Mouse (Mus musculus): ENCODE data around the gene Sntg2. TPM values are rescaled to one million over a fixed set of nuclear protein-coding genes. Genes with fewer than 3 reads are reported as not detected.

Gene Sntg2
- polyA plus RNA-seq, 1 experiment = 2.4 TPM

DNA sequence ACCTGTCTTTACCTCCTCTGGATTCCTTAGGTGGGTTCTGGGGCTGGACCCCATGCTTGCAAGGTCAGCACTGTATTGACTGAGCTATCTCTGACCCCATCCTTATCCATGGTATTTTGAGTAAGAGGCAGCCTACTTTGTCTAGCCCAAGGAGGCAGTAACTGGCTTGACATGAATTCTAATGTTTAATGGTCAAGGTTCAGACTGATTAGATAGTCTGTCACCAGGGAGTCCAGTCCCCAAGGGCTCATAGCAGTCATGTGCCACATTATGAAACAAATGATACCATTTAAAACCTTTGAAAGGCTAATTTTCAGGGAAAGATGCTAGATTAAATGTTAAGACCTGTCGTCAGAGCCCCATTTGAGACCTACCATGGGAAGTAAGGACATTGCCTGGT lies 174.9 kb downstream of the Sntg2 start:
- peaks cover 2% of the 10 kb centered on the region; the same call in 1 of the 2 replicates for H3K4me1 ChIP-seq (ENCODE audit: control insufficient read depth, insufficient read depth, low read length)
- no peak overlapping the region for H3K4me3 ChIP-seq (ENCODE audit: insufficient read depth, low read length)
- no peak overlapping the region for H3K27ac ChIP-seq (ENCODE audit: insufficient read depth, low read length)
- TF ChIP-seq POLR2A (IDR thresholded peaks at IDR 0.05; ENCODE audit: extremely low read depth, insufficient read depth, low read length) = no peak

DNA sequence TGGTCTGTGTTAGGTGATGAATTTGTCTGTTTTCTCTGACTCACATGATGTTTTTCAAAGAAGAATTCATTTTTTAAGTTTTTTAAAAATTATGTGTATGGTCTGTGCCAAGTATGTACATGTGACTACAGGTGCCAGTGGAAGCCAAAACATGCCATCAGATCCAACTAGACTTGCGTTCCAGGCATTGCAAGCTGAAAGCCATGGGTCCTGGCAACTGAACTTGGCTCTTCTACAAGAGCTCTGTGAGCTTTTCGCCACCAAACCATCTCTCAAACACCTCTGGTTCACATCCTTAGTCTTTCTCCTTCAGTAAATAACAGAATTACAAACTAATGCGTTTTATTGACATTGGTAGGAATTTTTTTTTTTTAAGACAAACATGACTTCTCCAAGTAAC lies 191.5 kb downstream of the Sntg2 start:
- H3K4me1 ChIP-seq (ENCODE audit: control insufficient read depth, insufficient read depth, low read length) = no peaks in the 10 kb centered on the region
- TF ChIP-seq CTCF (IDR thresholded peaks at IDR 0.05; ENCODE audit: extremely low read depth, insufficient read depth, low read length) (no peak), POLR2A (IDR thresholded peaks at IDR 0.05; ENCODE audit: extremely low read depth, insufficient read depth, low read length) (no peak)
- H3K4me3 ChIP-seq (ENCODE audit: insufficient read depth, low read length) = no peak overlapping the region
- no peak overlapping the region for H3K27ac ChIP-seq (ENCODE audit: insufficient read depth, low read length)

DNA sequence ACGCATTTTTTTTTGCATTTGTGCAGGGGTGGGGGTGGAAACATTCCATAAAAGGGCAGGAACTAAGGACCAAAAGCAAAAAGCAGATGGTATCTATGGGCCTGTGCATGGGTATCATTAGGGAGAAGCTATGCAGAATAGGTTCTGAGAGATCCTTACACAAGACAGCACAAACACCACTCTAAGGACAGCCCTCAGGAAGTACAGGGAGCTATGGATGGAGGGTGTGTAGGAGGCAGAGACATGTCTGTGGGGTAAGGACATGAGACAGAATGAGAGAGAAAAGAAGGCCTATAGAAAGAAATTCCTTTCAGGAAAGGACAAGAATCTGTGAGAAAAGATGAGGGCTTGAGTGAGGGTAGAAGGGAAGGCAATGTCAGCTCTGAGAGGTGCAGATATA lies 193.6 kb downstream of the Sntg2 start:
- no peak overlapping the region for H3K4me3 ChIP-seq (ENCODE audit: insufficient read depth, low read length)
- no peaks in the 10 kb centered on the region for H3K4me1 ChIP-seq (ENCODE audit: control insufficient read depth, insufficient read depth, low read length)
- TF ChIP-seq POLR2A (IDR thresholded peaks at IDR 0.05; ENCODE audit: extremely low read depth, insufficient read depth, low read length) (no peak), CTCF (IDR thresholded peaks at IDR 0.05; ENCODE audit: extremely low read depth, insufficient read depth, low read length) (no peak)
- no peak overlapping the region for H3K27ac ChIP-seq (ENCODE audit: insufficient read depth, low read length)

DNA sequence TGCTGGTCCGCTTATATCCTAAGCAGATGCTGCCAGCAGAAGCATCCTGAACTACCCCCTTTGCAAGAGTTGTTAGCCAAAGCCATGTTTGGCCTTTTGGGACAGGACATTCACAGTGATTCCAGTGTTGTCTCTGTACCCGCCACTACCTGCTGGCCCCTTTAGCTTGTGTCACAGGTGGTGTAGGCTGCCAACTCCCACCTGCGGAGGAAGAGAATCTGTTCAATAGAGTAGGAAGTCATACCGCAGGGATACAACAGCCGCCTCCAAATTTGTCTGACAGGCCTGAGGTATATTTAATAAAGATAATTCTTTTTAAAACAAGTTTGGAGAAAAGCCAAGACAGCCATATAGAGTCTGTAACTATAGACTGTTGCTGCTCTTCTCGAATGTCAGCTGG lies 195.2 kb downstream of the Sntg2 start:
- Histone ChIP-seq H3K27ac (ENCODE audit: insufficient read depth, low read length) (no peak overlapping the region), H3K4me3 (ENCODE audit: insufficient read depth, low read length) (no peak overlapping the region), H3K4me1 (ENCODE audit: control insufficient read depth, insufficient read depth, low read length) (no peaks in the 10 kb centered on the region)
- no peak for TF ChIP-seq POLR2A (IDR thresholded peaks at IDR 0.05; ENCODE audit: extremely low read depth, insufficient read depth, low read length)
- TF ChIP-seq CTCF (IDR thresholded peaks at IDR 0.05; ENCODE audit: extremely low read depth, insufficient read depth, low read length) = no peak

DNA sequence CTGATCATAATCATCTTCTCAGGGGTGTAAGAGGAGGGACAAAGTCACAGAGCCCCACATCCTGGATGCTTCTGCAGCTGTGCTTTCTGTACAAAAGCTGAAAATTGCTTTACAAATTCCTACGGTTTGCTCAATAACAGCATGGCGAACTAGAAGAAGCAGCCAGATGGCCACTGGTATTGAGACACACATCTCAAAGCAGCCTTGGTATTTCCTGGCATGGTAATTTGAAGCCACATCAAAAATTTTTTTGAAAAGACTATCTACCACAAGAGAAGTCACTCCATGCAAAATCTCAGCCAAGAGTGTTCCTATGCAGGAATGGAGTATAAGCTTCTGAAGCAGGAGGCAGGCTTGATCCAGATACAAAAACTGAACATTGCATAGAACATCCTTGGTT lies 195.6 kb downstream of the Sntg2 start:
- no peak for TF ChIP-seq POLR2A (IDR thresholded peaks at IDR 0.05; ENCODE audit: extremely low read depth, insufficient read depth, low read length)
- TF ChIP-seq CTCF (IDR thresholded peaks at IDR 0.05; ENCODE audit: extremely low read depth, insufficient read depth, low read length) = no peak
- no peak overlapping the region for H3K4me3 ChIP-seq (ENCODE audit: insufficient read depth, low read length)
- H3K4me1 ChIP-seq (ENCODE audit: control insufficient read depth, insufficient read depth, low read length) = no peaks in the 10 kb centered on the region
- no peak overlapping the region for H3K27ac ChIP-seq (ENCODE audit: insufficient read depth, low read length)

DNA sequence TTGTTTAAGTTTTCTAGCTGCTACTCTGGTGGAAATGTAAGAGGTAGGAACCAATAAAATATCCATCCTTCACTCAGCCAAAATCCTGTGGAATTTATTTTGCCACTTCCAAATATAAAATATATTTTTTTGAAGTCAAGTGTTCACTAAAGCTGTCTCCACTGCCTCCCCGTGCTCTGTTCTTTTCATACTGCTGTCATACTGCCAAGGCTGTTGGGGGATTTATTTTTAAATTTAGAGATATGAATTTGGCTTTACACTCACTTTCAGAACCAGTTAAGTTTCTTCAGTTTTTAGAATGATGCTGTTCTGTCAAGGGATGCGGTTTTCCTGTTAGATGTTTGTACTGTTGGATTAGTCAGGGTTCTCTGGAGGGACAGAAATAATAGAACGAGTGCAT lies 204.7 kb downstream of the Sntg2 start:
- TF ChIP-seq CTCF (IDR thresholded peaks at IDR 0.05; ENCODE audit: extremely low read depth, insufficient read depth, low read length) = no peak
- no peak for TF ChIP-seq POLR2A (IDR thresholded peaks at IDR 0.05; ENCODE audit: extremely low read depth, insufficient read depth, low read length)
- Histone ChIP-seq H3K4me3 (ENCODE audit: insufficient read depth, low read length) (no peak overlapping the region), H3K27ac (ENCODE audit: insufficient read depth, low read length) (no peak overlapping the region), H3K4me1 (ENCODE audit: control insufficient read depth, insufficient read depth, low read length) (peaks cover 3% of the 10 kb centered on the region; the same call in 1 of the 2 replicates)

DNA sequence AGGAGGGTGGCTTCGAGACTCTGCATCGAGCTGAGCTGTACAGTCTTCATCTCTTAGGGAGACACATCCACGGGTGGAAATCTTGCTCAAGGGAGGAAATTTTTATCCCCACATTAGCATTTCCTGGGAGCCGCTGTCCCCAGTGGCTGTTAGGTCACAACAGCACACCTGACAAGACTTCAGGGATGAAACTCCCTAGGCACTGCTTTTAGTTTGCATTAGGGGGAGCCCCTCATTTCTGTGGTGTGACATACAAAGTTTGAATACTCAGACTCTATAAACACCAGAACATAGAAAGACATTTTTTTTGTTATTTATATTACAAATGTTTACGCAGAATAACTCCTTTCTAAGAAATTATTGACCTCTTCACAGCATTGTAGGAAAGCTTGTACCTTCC lies 208.6 kb downstream of the Sntg2 start:
- Histone ChIP-seq H3K4me1 (ENCODE audit: control insufficient read depth, insufficient read depth, low read length) (peaks cover 3% of the 10 kb centered on the region; the same call in 1 of the 2 replicates), H3K27ac (ENCODE audit: insufficient read depth, low read length) (no peak overlapping the region), H3K4me3 (ENCODE audit: insufficient read depth, low read length) (no peak overlapping the region)
- TF ChIP-seq POLR2A (IDR thresholded peaks at IDR 0.05; ENCODE audit: extremely low read depth, insufficient read depth, low read length) (no peak), CTCF (IDR thresholded peaks at IDR 0.05; ENCODE audit: extremely low read depth, insufficient read depth, low read length) (no peak)

DNA sequence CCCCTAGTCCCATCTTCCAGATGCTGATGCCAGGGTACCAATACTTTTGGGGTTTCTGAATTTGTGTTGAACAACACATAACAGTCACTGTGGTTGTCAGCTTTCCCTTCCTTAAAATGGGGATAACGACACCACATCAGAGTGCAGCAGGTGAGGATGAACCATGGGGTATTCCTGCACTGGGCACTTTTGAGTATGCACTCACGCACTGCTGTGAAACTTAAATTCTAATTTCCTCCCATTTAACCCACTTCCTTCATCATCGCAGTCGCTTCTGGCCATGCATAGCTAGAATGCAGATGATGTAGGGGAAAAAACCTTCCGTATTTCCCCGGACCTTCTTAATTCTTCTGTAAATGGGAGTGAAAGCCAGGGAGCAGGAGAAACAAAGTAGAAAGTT lies 209.2 kb downstream of the Sntg2 start:
- H3K27ac ChIP-seq (ENCODE audit: insufficient read depth, low read length) = no peak overlapping the region
- H3K4me3 ChIP-seq (ENCODE audit: insufficient read depth, low read length) = no peak overlapping the region
- TF ChIP-seq POLR2A (IDR thresholded peaks at IDR 0.05; ENCODE audit: extremely low read depth, insufficient read depth, low read length) (no peak), CTCF (IDR thresholded peaks at IDR 0.05; ENCODE audit: extremely low read depth, insufficient read depth, low read length) (no peak)
- peaks cover 3% of the 10 kb centered on the region; the same call in 1 of the 2 replicates for H3K4me1 ChIP-seq (ENCODE audit: control insufficient read depth, insufficient read depth, low read length)

DNA sequence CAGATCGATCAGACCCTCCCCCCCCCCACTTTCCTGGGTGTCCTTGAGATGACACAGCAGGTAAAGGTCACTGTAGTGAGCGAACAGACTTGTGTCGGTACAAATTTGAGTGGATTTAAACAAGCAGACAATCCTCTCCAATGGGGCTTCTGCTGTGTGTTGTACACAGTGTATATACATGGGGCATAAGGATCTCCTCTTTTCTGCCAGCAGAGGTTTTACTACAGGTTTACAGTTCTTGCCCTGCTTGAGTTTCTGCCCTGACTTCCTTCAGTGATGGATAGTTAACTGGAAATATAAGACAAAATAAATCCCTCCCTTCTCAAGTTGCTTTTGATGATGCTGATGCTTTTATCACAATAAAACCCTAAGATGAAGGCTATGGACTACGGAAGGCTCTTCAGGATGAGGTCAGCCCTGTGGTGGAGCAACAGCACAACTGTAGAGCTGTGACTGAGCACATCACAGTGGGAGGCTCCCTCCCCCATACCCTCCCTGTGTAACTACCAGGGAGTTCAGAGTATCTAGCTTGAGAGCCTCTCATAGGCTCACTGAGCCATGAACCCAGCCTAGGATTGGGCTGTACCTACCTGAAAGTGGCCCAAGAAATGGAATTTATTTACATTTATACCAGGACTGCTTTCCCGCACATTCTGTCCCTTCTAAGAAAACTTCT lies 211.3 kb downstream of the Sntg2 start:
- Histone ChIP-seq H3K4me3 (ENCODE audit: insufficient read depth, low read length) (no peak overlapping the region), H3K4me1 (ENCODE audit: control insufficient read depth, insufficient read depth, low read length) (no peaks in the 10 kb centered on the region)
- TF ChIP-seq POLR2A (IDR thresholded peaks at IDR 0.05; ENCODE audit: extremely low read depth, insufficient read depth, low read length) (no peak), CTCF (IDR thresholded peaks at IDR 0.05; ENCODE audit: extremely low read depth, insufficient read depth, low read length) (no peak)

DNA sequence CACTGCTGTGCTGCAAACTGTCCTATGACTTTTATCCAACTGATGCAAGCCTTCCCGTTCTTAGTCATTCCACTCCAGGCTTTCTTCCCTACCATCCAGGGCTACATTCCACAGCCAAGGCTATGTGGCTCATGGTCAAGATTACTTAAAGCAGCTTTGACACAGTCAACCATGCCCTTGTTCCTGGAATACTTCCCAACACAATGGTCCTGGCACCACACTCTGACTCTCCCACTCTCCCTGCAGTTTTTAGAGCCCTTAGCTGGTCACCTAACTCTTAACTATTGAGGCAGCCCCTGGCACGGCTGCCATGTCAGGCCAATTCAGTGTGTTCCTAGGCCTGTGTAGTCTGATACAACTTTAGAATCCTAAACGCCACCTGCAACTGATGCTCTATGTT lies 212.7 kb downstream of the Sntg2 start:
- TF ChIP-seq CTCF (IDR thresholded peaks at IDR 0.05; ENCODE audit: extremely low read depth, insufficient read depth, low read length) (no peak), POLR2A (IDR thresholded peaks at IDR 0.05; ENCODE audit: extremely low read depth, insufficient read depth, low read length) (no peak)
- H3K4me1 ChIP-seq (ENCODE audit: control insufficient read depth, insufficient read depth, low read length) = no peaks in the 10 kb centered on the region
- no peak overlapping the region for H3K4me3 ChIP-seq (ENCODE audit: insufficient read depth, low read length)
- H3K27ac ChIP-seq (ENCODE audit: insufficient read depth, low read length) = no peak overlapping the region

More for the DNA sequence above, 211.3 kb downstream of the Sntg2 start:
- H3K27ac ChIP-seq (ENCODE audit: insufficient read depth, low read length) = no peak overlapping the region

Data from cortical plate, adult 2 months (tissue).